Mouse (Mus musculus) cerebellum, adult 2 months (tissue): ENCODE measurements around the gene Gm10840.

Experiments used
- CTCF ChIP-seq: fragments of 200-500 bp; IDR thresholded peaks from 2 replicates; pipeline ENCODE4 v1.5.1; 2011; ENCODE audit warnings: low read depth, mild to moderate bottlenecking, control low read depth, low read length, moderate library complexity, borderline replicate concordance; ENCODE audit not compliant: insufficient read depth
- POLR2A ChIP-seq: fragments of 200-500 bp; IDR thresholded peaks from 2 replicates; pipeline ENCODE4 v1.6.1; 2011; ENCODE audit warnings: low read length, control low read depth, borderline replicate concordance; ENCODE audit not compliant: insufficient read depth

DNA sequence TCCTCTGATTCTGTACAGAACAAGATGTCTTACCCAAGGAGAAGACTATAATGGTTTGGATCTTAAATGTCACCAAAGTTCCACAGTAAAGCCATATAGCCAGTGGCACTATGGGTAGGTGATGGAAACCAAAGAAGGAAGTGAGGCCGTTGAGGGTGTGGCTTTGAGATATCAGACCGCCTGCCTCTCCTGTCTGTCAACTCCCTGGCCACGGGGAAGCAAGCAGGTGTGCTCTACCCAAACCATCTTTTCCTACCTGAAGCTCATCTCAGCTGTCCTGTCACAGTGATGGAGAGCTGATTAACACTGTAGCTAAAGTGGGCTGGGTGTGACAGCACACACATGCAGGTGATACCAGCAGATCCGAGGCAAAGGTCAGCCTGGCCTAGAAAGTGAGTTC, 37.6 kb downstream of the Gm10840 start:
- TF ChIP-seq CTCF (no peak), POLR2A (no peak)
